Mouse (Mus musculus) layer of hippocampus, postnatal 10 days (tissue): Measurements from ENCODE around the gene Lefty1. TPM values are rescaled to one million over a fixed set of nuclear protein-coding genes. Genes with fewer than 3 reads are reported as not detected.
"Not testable (repeated sequence)": the region's sequence is repeated elsewhere in the genome, so short reads cannot be mapped to it uniquely, and the experiment has no call there.

Experiments used
- DNase-seq, 2 experiments: peaks; one replicate each; pipeline ENCODE4 v3.0.0; 2021; ENCODE audit warnings: low spot score in 2 of 2
- total RNA-seq, 2 experiments: library from RNA; stranded (reverse); gene quantifications; 2 replicates each; pipeline ENCODE4 v1.2.3; 2021

Lefty1 gene
- total RNA-seq, 2 experiments from 2014 or later = 3.9 to 6.4 TPM

DNA sequence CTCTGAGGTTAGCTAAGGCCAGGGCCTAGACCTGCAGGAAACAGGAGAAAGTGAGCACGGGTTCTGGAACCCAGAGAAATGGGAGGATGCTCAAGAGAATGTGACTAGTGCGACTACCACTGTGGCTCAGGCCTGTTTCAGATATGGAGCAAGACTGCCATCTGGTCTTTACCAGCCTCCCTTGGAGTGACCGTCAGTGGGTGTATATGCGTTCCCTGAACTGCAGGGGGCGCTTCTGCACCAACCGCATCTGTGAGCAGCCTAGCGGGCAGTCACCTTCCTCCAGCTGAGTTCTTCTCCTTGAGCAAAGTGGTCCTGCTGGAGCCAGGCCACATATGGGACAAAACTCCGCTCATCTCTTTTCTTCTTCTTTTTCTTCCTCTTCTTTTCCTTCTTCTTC, 15.1 kb upstream of the Lefty1 start:
- DNase-seq = no peak

DNA sequence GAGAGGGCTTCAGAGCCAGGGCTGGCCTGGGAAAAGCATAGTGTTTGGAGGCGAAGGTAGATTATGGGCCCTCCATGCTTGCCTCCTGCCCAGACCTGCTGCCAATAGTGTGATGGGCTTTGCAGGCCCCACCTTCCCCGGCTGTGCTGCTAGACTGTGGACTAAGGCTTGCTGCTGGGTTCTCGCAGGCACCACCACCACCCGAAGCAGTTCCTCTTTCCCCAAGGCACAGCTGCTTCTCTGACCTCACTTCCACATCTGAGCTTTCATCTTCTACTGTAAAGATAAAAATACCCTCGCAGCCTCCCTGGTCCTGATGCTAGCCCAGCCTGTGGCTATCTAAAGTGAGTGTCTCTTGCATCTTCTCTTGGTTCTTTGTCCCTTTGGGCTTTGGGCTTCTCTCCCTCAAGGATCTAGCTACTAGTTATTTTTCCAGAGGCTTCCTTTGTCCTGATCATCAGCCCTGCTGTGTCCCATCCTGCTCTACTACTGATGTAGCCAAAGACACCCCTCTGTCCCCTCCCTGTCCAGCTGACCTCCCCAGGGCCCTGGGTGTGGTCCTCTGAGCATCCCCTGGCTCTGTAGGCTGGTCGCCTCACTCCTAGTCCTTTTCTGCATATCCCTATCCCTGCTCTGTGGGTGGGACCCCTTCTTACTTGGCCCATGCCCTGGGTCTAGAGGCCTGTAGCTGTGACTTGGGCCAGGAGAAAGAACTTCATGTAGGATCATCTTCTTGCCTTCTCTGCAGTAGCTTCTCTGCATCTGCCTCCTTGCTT, 12.4 kb upstream of the Lefty1 start:
- DNase-seq = no peak

DNA sequence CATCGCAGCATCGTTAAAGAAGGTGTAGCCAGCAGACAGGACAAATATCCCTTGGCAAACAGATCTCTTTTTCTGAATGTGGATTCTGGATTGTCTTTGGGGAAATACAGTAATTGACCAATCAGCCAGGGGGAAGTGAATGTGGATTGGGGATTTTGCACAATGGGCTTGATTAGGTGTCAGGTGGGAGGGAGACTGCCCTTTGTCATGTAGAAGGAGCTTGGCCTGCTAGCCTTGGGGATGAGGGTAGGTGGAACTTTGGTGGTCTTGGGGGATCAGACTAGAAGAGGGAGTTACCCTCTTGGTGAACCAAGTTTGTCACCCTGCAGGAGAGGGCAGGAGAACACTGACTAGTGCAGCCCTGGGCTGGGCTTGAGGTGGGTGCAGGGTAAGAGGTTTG, 10.1 kb upstream of the Lefty1 start:
- DNase-seq = no peak

DNA sequence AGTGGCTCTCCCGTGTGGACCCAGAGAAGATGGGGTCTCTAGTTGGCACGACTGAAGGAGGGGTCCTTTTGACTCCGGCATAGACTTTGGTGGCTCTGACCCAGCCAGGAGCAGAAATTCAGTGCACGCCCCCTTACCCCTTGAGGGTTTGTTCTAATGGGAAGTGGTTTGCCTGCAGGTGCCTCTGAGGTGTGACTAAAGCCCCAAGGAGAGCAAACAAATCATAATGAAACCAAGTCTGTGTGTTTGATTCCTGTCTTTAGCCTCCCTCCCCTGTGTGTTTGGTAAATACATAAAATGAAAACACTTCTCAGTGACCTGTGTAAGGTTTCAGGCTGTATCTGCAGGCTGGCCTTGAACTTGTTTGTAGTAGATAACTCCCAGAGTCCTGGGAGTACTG, 8.5 kb upstream of the Lefty1 start:
- no peak for DNase-seq

DNA sequence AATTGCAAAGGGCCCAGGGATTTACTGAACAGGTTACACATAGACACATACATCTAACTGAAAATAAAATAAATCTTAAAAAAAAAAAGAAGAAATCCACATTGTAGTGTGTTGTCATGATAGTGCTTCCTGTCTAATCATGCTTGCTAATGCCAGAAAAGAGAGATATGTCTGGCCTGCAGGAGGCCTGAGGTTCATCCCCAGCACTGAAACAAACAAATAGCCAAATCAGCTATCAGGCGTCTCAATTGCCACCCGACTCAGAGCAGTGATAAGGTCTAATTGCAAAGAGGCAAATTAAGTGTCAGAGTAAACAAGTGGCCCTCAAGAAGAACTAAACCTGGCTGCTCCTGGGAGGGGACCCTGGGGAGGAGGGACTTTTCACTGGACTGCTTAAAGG, 5.2 kb upstream of the Lefty1 start:
- no peak for DNase-seq

DNA sequence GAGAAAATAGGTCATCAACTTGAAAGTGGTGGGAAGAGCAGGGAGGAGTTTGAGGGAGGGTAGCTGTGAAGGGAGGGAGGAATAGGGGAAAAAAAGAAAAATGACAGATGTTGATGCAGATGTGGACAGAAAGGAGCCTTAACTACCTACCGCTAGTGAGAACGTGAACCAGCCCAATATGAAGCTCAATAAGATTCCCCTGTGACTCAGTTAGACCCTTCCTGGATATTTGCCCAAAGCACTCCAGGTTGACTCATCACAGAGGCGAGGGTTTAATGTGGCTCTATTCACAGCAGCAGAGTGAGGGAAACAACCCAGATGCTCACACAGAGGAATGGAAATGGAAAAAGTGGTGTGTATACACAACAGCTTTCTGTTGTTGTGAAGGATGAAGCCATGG, 3.7 kb upstream of the Lefty1 start:
- DNase-seq = no peak

DNA sequence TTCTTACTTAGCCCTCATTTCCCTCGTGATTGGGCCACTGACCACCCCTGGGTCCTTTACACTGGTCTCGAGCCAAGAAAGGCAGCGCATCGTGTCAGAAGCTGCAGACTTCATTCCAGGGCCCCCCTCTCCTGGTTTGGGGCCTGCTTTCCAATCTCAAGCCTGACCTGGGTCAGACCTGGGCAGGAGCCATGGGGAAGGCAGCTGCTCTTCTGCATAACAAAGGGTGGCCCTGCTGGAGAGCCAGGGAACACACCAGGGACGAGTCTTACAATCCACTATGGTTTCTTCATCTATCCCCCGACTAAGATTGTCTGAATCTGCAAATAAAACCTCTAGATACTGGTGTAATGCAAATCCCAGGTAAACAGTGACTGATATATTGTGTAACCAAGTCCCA, 1.2 kb upstream of the Lefty1 start:
- DNase-seq = no peak

DNA sequence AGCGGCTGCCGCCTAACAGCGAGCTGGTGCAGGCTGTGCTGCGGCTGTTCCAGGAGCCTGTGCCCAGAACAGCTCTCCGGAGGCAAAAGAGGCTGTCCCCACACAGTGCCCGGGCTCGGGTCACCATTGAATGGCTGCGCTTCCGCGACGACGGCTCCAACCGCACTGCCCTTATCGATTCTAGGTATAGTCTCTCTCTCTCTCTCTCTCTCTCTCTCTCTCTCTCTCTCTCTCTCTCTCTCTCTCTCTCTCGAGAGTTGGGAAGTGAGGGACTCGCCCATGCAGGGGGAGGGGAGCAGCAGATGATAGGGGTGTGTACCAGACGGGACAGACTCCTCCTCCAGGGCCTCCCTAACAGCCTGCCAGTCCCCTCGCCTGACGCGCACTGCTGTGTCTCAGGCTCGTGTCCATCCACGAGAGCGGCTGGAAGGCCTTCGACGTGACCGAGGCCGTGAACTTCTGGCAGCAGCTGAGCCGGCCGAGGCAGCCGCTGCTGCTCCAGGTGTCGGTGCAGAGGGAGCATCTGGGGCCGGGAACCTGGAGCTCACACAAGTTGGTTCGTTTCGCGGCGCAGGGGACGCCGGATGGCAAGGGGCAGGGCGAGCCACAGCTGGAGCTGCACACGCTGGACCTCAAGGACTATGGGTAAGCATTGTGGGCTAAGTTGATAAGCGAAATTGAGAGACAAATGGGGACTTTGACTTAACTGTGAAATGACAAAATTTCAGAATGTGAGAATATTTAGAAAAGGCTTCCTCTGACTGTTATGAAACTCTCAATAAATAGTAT, 2.0 kb downstream of the Lefty1 start:
- peak; percentile 35 to 42 for DNase-seq

DNA sequence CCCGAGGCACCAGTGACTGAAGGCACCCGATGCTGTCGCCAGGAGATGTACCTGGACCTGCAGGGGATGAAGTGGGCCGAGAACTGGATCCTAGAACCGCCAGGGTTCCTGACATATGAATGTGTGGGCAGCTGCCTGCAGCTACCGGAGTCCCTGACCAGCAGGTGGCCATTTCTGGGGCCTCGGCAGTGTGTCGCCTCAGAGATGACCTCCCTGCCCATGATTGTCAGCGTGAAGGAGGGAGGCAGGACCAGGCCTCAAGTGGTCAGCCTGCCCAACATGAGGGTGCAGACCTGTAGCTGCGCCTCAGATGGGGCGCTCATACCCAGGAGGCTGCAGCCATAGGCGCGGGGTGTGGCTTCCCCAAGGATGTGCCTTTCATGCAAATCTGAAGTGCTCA, 2.8 kb downstream of the Lefty1 start:
- not testable (repeated sequence) for DNase-seq

DNA sequence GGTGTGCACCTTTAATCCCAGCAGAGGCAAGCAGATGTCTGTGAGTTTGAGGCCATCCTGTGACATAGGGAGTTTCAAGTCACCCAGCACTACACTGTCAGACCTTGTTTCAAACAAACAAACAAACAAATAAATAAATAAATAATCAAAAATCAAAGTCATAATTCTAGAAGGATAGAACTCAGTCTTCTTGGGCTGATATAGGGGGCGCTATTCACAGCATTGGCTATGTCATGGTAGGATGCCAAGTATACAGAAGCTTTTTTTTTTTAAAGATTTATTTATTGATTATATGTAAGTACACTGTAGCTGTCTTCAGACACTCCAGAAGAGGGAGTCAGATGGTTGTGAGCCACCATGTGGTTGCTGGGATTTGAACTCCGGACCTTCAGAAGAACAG, 4.0 kb downstream of the Lefty1 start:
- DNase-seq = not testable (repeated sequence)

DNA sequence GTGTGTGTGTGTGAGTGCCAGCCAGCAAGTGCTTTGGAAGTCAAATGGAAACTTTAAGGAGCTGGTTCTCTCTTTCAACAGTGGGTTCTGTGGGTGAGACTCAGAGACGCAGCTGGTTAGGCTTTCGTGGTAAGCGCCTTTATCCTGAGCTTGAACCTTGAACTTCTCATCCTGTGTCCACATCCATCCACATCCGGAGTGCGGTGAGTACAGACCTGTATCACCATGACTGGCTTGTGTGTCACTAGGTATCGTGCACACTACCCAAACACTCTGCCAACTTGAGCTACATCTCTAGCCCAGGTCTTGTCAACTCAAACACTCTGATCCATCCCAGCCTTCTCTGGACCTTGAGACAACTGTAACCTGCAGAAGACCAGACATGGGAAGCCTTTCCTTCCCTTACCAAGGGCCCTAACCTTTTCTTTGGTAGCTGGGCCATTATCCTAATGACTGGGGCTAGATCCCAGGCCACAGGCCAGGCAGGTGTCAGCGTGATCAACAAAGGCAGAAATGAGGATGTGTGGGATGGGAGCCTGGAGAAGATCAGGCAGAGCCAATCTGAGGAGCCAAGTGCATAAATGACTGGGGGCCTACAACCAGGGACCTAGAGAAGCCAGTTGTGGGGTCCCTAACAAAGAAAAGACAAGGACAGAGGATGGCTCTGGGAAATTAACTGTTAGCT, 6.1 kb downstream of the Lefty1 start:
- DNase-seq = no peak

DNA sequence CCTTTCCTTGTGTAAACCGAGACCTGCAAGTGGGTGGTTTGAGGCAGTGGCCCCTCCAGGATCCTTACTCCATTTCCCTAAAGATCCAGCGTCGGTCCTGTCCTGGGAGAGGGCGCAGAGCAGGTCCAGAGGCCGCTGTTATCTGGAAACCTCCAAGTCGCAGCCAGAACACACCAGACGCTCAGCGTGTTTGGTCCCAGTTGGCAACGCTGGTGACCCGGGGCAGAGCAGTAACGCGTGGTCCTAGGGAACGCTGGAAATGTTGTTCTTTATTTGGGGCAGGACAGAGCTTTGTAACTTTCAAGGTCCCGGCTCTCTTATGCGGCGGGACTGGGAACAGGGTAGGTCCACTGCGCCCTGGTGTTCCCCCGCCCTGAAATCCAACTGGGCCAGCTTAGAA, 6.9 kb downstream of the Lefty1 start:
- DNase-seq = no peak

DNA sequence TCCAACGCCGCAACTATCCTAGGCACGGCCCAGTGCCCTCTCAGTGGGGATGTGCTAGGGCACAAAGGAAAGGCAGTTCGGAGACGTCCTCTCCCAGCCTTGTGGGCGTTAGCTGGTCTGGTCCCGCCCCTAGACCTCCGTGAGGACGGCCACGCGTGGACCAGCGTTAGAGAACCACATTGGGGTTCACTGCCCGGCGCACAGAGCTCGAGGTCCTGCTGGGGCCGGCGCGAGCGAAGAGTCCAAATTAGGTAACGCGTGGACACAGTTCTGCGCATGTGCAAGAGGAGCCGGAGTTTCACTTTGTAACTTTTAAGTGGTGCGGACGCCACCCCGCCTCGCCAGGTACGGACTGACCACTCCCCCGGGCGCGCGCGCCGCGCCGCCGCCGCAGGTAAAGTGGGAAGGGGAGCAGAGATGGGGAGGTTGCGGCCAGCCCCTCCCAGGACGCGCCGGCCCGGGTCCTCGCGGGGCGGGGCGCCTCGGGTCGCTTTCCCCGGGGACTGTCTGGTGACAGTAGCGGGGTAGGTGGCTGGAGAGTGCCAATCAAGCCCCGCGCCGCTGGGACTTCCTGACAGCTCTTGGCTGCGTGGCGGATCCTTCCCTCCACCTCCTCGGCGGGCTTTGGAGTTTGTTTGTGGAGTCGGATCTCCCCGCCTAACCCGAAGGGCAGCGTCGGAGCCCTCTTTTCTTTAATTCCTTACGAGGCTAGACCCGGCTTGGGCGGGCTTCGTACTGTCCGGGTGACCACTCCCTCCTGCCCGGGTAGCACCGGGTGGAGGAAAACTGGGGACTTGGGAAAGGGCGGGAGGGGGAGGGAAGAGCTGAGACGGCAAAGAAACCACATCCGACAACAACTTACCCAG, 7.6 kb downstream of the Lefty1 start, which contains the start of gene Tmem63a:
Gene Tmem63a, plus strand, starts transcription at position 179 of the 866 bp plus-strand sequence.
- DNase-seq = peak; percentile 26 to 46

DNA sequence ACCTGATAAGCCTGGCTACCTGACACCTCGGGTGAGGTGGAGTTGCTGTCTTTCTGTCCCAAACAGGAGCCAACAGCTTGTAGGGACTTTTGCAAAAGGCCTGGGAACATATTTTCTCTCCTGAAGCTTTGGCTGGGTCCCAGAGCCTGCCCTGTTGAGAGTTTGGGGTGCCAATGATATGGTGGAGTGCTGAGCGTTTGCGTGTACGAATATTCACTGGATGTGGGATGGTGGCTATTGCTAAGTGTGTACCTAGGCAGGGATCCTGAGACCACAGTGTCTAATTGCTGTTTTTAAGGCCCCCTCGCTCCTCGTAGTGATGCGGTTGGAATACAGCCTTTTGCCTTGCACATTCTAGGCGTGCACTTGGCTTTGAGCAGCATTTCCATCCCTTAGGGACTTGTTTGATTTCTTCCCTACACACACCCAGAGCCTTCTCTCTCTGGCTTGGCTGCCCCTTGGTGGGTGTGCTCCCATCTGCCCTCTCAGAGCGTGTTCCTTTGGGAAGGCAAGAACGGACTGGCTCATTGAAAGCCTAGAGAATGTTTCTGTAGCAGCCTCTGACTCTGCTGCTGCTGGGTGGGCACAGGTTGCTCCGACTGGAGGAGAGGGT, 8.3 kb downstream of the Lefty1 start:
- DNase-seq = no peak

DNA sequence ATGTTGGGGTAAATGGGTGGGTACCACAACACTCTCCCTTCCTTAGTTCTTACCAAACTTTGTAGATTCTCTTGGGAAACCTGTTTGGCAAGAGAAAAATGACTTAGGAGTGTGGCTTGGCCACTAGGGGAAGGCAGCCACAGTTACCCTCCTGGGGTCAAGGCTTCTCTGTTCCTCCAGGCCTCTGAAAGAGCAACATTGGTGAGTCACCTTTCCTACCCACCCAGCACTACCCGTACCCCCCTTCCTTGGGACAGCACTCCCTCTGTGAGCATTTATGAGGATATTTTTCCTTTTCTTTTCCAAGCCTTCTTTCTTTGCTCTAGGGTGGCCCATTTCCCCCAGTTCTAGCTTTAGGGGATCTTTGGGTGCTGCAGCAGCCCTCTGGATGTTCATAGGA, 9.1 kb downstream of the Lefty1 start:
- no peak for DNase-seq

DNA sequence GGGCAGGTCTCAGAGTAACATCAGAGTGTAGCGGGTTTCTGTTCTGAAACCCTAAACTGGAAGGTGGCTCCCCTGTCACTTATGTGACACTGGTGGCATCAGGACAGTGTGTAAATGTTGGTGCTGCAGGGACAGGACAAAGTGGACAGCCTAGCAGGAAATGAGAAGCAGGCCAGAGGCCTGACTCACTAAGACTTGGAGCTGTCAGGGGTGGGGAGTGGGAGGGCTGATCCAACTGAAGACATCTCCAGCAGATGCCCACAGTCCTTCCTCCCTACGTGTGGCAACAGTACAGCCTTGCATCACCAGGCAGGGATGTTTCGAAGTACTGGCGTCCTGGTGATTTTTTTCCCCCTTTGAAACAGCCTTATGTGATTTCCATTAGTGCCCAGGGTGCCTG, 9.7 kb downstream of the Lefty1 start:
- DNase-seq = no peak

DNA sequence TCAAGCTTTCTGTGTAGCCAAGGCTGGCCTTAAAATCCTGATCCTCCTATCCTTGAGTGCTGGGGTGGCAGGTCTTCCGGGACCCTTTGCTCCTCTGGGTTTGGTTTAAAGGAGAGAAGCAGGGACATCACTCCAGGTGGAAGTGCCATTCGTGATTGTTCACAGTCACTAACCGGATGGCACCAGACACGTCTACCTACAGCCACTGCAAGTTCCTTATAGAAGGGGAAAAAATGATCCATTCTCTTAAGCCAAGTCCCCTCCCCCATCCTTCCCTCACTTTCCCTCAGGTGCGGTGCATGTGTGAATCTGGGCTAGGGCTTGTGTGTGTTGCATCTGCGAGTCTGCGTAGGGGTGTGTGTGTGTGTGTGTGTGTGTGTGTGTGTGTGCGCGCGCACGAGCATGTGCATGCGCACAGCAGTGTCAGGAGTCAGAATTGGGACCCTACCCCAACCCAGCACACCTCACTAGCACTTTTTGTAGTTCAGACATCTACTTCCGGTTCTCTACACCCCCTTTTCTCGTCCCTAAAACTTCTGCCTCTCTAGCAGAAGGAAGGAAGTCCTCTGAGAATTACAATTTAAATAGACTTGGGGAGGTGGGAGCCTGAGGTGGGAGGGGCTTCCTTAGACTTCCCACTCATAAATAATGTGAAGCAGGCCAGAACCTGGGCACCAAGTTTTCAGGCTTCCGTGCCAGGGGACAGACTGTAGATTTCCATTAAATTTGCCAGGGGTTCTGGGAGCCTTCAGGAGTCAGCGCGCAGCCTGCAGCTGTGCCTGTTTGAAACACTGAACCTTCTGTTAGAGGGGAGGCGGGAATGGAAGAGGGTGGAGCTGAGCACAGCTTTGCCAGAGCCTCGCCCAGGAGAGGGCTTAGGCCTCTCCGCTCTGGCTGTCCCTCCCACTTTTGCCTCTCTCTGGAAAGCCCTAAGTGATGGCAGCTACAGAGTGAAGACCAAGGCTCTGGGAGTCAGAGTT, 10.5 kb downstream of the Lefty1 start:
- peak; percentile 29 to 33 for DNase-seq

DNA sequence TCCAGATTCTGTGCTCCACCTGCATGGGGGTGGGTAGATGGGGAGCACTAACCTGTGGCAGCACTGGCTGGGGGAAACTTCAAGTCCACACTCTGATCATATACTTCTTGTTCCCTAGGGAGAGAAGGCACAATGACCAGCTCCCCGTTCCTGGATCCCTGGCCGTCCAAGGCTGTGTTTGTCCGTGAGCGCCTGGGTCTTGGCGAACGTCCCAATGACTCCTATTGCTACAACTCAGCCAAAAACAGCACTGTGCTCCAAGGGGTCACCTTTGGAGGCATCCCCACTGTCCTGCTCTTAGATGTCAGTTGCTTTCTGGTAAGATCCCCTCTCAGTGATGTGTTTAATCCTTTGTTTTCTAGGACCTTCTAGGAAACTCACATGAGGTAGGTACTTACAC, 11.6 kb downstream of the Lefty1 start:
- DNase-seq = no peak

DNA sequence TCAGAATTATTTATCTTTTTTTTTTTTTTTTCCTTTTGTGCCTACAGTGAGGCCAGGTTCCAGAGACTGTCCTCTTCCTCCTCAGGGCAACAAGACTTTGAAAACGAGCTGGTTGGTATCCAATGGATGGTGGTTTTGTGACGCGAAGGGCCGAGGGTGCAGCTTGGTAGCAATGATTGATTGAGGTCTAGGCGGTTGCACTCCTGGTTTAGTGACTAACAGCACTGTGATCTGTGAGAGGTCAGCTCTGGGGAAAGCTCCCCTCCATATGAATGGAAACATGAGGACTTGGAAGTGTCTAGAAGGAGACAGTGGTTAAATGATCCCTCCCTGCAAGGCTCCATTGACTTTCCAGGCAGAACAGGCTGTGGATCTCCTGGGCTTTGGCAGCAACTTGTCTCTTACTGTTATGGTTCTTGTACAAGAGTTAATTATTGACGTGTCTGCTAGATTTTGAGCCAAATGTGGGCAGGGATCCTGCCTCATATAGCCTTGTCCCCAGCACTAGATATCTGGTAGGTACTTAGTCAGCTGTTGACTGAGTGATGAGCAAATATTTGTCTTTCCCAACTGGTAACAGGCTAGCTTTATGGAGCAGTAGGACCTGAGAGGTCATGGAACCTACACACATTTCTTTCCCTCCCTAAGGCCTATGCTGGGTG, 17.4 kb downstream of the Lefty1 start:
- DNase-seq = no peak
